Mouse (Mus musculus) liver, embryonic 14.5 days (tissue): Measurements from ENCODE around the gene Rem2.

Experiments
- CTCF ChIP-seq: IDR thresholded peaks from 2 replicates; pipeline ENCODE4 v1.5.1; 2016; ENCODE audit warnings: antibody characterized with exemption, low read depth, control low read depth
- EP300 ChIP-seq: IDR thresholded peaks from 2 replicates; pipeline ENCODE4 v1.6.1; 2016; ENCODE audit warnings: antibody characterized with exemption, low read depth

DNA sequence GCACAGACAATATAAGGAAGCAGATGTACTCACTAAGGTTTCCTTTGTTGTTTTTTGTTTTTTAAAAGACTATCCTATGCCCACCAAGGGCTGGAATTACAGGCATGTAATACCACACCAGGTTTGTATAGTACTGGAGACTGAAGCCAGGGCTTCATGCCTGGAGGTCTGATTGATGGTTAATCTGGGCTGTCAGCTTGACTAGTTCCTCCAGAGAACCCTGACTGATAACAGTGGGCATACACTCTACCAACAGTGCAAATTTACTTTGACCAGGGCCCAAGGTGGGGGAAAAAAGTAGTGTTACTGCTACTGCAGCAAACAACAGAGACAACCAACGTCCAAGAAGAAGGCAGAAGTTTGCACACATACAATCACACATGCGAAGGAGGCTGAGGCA is 4.4 kb upstream of the Rem2 start:
- no peak for TF ChIP-seq CTCF
- TF ChIP-seq EP300: no peak
